Mouse (Mus musculus) spleen, adult 2 months (tissue): ENCODE measurements around the gene Tlx2.

Experiments
- CTCF ChIP-seq: fragments of 200-500 bp; IDR thresholded peaks from 2 replicates; pipeline ENCODE4 v1.5.1; 2011; ENCODE audit warnings: mild to moderate bottlenecking, inconsistent platforms; ENCODE audit not compliant: insufficient read depth, insufficient read length, insufficient replicate concordance; ENCODE audit errors: extremely low read depth
- POLR2A ChIP-seq: fragments of 200-500 bp; IDR thresholded peaks from 2 replicates; pipeline ENCODE4 v1.6.1; 2011; ENCODE audit warnings: low read depth, low read length, inconsistent platforms

DNA sequence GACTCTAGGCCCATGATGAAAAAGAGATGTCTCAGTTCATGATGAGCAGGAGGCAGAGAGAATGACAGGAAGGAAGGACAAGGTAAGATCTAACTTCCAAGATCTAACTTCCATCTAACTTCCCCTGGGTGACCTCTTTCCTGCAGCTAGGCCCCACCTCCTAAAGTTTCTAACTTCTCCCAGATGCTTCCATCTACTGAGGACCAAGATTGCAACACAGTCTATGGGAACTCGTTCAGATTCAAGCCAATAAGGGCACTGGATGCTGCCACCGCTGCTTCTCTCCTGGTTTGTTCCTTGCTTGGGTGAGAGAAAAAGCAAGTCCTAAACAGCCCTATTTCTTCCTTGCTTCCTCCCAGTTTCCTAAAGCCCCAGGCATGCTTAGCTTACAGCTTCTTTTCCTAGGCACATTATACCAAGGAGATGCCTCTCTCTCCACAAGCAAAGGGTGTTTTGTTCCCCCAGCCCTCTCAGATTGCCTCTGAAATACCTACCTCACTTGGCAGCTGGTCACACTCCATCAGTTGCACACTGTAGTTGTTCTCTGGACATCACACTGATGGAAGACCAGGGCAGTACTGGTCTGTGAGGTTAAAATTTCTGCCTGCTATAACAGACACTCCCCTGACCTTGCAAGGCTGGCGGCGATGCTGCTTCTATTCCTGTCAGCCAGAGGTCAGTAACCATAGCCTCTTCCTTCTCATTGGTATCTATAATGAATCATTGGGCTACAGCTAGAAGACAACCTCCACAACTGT is 49.1 kb downstream of the Tlx2 start:
- TF ChIP-seq CTCF = no peak
- no peak for TF ChIP-seq POLR2A
